Mouse (Mus musculus) T-cell, adult 66 days (primary cell): Measurements from ENCODE around the gene Kcnv2. TPM values are rescaled to one million over a fixed set of nuclear protein-coding genes. Genes with fewer than 3 reads are reported as not detected.

Experiments
- total RNA-seq, 2 experiments: library from RNA; stranded (reverse); gene quantifications; 3 replicates in 1 of 2; 4 replicates in 1 of 2; pipeline ENCODE4 v1.2.4; 2023

The Kcnv2 gene
- total RNA-seq = not detected

GRCm38 (mm10) chr19:27322281-27322680 is at the start of gene Kcnv2:
Gene Kcnv2, plus strand, starts transcription at chr19:27322588.

Other genes with a start within 250 kb of the Kcnv2 start
- not detected for gene Vldlr, start 106.1 kb upstream of the Kcnv2 start, total RNA-seq
- gene Pum3, start 107.2 kb downstream of the Kcnv2 start, total RNA-seq = 100 to 1,000 TPM; 102 to 112 TPM